Mouse (Mus musculus): Measurements from ENCODE around the gene Plekhg4. TPM values are rescaled to one million over a fixed set of nuclear protein-coding genes. Genes with fewer than 3 reads are reported as not detected.

The Plekhg4 gene
- polyA plus RNA-seq, 1 experiment = 0.50 TPM

DNA sequence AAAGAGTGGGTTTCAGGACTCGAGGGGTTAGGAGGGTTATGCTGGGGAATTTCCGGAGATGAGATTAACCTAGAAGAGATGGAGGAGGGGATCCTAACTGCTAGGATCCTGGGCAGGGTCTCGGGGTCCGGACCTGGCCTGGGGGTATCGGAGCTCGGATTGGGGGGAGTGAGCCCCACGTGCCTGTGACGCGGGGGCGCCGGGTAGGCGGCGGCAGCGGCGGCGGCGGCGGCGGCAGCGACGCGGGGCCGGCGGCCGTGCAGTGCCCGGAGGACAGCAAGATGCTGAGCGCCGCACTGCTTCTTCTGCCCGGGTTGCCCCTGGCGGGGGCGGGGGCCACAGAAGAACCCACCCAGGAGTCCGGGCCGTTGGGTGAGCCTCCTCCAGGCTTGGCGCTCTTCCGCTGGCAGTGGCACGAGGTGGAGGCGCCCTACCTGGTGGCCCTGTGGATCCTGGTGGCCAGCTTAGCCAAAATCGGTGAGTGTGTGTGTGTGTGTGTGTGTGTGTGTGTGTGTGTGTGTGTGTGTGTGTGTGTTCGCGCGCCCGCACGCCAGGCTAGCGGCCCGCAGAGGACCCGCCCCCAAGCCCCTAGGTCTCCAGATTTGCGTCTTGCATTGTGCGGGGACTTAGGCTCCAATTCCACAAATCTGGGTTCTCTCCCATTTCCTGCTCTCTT, 23.8 kb upstream of the Plekhg4 start:
- no peak for DNase-seq (ENCODE audit: low spot score)

DNA sequence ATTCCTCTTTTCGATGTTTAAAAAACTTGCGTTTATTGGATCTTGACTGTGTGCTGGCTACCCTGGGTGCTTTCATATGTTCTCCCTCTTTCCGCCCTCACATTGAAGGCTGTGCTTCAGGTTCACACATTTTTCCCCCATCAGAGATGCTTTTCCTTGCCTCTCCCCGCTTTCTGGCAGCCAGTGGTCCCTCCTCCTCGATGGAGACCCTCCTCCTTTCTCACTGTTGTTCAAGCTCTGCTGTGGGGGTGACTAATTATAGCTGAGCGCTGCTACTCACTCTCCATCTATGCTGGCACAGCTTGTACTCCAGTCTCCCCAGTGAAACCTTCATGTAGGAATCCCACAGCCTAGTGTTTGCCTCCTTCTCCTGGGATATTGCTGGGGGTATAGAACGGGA, 22.9 kb upstream of the Plekhg4 start:
- no peak for DNase-seq (ENCODE audit: low spot score)

- DNase-seq (ENCODE audit: low spot score) = no peak
Measured at GRCm38 (mm10) chr8:105353583-105354135, 19.4 kb upstream of the Plekhg4 start.

DNA sequence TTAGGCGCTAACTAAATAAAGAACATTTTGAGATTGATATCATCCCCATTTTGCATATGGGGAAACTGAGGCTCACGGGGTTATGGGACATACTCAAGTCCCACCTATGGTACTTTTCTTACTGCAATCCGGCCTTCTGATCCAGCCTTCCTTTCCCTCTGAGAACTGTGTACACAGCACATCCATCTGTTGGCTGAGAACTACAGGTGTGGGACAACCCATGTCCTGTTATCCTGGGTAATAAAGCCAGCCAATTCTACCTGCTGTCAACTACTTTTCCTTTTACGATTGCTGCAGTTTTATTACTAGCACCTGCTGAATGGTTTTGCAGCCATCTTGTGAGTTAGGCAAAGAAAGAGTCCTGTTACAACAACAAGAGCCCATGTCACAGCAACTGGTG, 18.5 kb upstream of the Plekhg4 start:
- no peak for DNase-seq (ENCODE audit: low spot score)

- no peak for DNase-seq (ENCODE audit: low spot score)
Measured at GRCm38 (mm10) chr8:105355179-105356024, 17.7 kb upstream of the Plekhg4 start.

DNA sequence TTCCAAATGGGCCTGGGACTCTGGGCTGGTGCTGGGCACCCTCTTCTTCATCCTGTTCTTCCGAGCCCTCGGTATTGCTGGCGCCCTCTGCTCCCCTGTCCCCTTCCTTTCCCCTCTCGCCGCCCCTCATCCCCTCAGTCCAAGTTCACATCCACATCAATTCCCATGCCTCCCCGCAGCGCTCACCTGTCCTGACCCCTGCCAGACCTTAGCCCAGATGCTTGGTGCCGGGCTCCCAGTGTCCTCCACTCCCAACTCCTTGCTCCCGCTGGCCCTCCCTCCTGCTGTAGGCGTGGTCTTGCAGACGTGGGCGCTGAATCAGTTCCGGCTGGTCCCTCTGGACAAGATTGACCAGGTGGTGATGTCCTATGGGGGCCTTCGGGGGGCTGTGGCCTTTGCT, 16.4 kb upstream of the Plekhg4 start:
- no peak for DNase-seq (ENCODE audit: low spot score)

- no peak for DNase-seq (ENCODE audit: low spot score)
Measured at GRCm38 (mm10) chr8:105359208-105359607, 13.9 kb upstream of the Plekhg4 start.

DNA sequence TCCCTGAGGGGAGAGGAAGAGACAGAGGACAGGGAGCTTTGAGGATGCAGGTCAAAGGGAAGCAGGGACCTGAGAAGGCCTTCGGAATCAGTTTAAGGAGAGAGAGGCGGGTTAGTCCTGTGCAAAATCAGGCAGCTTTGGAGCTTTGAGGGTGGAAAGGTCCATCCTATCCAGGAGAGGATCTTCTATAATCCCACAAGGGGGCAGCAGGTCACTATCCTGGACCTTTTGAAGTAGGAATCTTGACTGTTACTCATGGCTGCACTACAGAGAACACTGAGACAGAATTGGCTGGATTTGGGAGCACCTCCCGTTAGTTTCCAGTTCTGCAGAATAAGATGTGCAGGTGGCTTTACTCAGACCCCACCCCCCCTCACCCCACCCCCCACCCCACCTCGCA, 13.4 kb upstream of the Plekhg4 start:
- no peak for DNase-seq (ENCODE audit: low spot score)

DNA sequence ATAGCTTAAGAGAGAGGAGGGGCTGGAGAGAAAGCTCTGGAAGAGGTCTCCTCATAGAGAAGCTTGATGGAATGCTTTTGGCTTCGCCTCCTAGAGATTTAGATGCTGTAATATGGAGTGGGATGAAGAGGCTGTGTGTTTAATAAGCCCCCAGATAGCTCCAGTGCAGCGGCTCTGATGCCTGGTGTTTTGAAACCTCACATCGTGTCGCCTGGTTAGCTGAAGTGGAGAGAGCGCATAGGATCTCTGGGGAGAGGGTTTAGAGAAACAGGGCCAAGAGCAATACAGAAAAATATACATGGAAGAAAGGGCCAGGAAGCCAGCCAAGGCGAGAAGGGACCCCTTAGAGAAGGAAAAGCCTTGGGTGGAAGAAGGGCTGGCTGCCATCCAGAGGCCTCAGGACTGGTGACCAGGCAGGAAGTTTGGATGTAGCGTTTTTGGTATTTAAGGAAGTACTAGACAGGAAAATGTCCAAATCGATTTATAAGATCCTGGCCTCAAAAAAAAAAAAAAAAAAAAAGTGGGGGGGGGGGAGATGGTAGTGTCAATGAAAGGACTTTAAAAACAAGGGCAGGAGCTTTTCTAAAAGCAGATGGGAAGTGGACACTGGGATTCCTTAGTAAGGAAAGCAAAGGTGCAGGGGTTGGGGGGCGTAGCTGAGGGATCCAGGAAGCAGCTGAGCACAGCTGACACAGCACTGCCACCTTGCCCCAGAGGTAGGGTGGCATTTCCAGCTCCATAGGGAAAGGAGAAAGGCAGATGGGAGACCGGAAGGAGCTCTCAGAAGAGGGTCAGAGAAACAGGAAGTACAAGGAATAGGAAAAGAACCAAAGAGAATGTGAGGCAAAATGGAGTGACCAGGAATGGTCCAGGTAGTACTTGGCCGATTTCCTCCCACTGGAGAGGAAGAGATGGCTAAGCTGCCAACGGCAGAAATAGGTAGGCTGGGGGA, 11.0 kb upstream of the Plekhg4 start:
- DNase-seq (ENCODE audit: low spot score) = no peak

- DNase-seq (ENCODE audit: low spot score) = no peak
Measured at GRCm38 (mm10) chr8:105367107-105367506, 6.0 kb upstream of the Plekhg4 start.

DNA sequence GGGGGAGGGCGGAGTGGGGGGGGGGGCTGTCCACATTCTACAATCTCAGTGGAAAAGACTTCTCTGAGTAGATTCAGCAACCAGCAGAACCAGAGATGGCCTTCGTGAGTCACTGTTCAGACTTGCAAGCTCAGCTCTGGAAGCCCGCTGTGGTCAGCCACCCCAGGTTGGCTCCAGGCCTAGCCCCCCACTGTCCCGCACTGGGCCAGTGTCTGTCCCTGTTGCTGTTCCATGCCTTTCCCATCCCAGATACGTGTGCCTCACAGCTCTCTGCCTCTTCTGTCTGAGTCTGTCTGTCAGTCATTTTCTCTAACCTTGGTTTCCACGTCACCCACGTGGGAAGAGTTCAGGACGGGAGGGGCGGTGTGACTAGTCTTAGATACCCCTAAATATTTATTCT, 601 bp upstream of the Plekhg4 start:
- DNase-seq (ENCODE audit: low spot score) = no peak

DNA sequence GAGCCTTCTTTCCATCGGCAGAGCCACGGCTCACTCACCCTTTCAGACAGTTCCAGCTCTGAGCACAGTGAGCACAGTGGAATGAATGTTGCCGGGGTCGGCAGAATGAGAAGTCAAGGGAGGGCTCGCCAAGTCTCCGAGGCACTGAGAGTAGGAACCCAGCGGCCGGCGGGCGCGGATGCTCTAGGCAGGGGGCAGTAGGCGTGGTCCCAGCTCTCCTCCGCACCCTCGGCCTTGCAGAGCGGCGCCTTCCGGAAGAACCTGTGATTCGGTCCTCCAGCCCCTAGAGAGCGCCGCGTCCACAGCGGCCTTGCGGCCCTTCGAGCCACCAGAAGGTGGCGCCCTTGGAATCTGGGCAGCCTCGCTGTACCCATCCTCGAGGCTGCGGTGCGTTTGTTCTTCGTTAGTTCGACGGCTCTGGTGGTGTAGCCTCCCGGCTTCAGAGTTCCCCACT, 1.5 kb downstream of the Plekhg4 start:
- no peak for DNase-seq (ENCODE audit: low spot score)

- peak; percentile 49 for DNase-seq (ENCODE audit: low spot score)
Measured at GRCm38 (mm10) chr8:105378673-105379072, 5.6 kb downstream of the Plekhg4 start.

DNA sequence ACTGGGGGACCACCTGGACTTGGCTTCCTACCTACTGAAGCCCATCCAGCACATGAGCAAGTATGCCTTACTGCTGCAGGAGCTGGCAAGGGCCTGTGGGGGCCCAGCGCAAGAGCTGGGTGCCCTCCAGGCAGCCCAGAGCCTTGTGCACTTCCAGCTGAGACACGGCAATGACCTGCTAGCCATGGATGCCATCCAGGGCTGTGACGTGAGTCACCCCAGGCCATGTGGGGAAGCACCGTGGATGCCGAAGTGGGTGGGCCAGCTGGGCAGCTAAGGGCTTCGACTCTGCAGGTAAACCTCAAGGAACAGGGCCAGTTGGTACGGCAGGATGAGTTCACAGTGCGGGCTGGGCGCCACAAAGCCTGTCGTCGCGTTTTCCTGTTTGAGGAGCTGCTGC, 7.2 kb downstream of the Plekhg4 start:
- DNase-seq (ENCODE audit: low spot score) = no peak

DNA sequence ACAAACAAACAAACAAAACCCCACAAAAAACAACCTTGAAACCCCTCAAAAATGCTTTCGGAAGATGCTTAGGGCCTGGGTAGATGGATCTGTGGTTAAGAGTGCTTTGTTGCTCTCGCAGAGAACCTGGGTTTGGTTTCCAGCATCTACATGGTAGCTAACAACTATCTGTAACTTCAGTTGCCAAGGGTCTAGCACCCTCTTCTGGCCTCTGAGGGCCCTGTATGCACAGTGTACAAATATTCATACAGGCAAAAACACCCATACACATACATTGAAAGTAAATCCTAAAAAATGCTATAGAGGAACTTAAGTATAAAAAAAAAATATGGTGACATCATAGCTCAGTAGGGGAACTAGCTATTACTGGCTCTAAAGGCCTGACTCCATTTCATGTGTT, 11.0 kb downstream of the Plekhg4 start:
- no peak for DNase-seq (ENCODE audit: low spot score)

- DNase-seq (ENCODE audit: low spot score) = no peak
Measured at GRCm38 (mm10) chr8:105387151-105387550, 14.1 kb downstream of the Plekhg4 start.

- DNase-seq (ENCODE audit: low spot score) = no peak
Measured at GRCm38 (mm10) chr8:105389096-105389495, 16.0 kb downstream of the Plekhg4 start.

DNA sequence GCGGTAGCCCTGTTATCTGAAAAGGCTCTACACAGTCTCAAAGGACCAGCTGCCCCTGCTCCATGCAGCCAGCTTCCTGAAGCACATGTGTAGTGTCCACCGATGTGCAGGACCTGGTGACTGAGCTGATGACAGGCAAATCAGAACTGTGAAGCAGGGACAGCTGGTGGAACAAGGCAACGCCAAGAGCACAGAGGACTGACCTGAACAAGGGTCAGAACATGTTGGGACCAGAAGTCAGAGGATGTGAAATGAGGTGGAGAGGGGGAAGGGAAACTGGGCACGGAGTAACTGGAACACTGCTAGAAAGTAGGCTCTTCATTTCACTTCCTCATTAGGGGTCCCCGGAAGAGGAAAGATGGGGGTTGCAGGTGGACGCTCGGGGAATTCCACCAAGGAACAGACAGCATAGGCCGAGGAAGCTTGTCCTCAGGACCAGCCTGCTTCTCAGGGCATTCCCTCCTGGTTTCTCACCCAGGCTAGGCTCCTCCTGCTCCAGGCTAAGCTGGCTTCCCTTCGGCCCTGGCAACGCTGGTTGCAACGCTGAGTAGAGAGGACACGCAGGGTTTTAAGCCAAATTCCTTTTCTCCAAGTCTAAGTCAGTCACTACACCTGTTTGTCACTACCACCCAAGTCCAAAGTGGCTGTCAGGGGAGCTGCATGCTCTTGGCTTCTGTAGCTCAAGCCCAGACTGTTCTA, 20.2 kb downstream of the Plekhg4 start:
- DNase-seq (ENCODE audit: low spot score) = no peak

- no peak for DNase-seq (ENCODE audit: low spot score)
Measured at GRCm38 (mm10) chr8:105393915-105394314, 20.8 kb downstream of the Plekhg4 start.

GRCm38 (mm10) chr8:105397747-105398146, 24.7 kb downstream of the Plekhg4 start:
- DNase-seq (ENCODE audit: low spot score) = no peak

- no peak for DNase-seq (ENCODE audit: low spot score)
Measured at GRCm38 (mm10) chr8:105400016-105400415, 26.9 kb downstream of the Plekhg4 start.

All from urinary bladder, adult 2 months (tissue).